Mouse (Mus musculus) myocyte (in vitro differentiated cells): ENCODE measurements around the gene Clec16a. TPM values are rescaled to one million over a fixed set of nuclear protein-coding genes. Genes with fewer than 3 reads are reported as not detected.

ENCODE experiments used
- H3K27me3 ChIP-seq: one replicate; pipeline ENCODE4 v1.6.1; 2011; ENCODE audit not compliant: control insufficient read depth, insufficient read depth, insufficient read length
- H3K36me3 ChIP-seq: one replicate; pipeline ENCODE4 v1.6.1; 2011; ENCODE audit not compliant: control insufficient read depth, insufficient read depth
- H3K4me2 ChIP-seq: one replicate; pipeline ENCODE4 v1.6.1; 2011; ENCODE audit warnings: low read depth, control low read depth
- H3K4me3 ChIP-seq: one replicate; pipeline ENCODE4 v1.5.1; 2011; ENCODE audit warnings: mild to moderate bottlenecking, control low read depth, moderate library complexity
- H3K79me2 ChIP-seq: one replicate; pipeline ENCODE4 v1.6.1; 2011; ENCODE audit not compliant: control insufficient read depth, insufficient read depth
- H3ac ChIP-seq: one replicate; pipeline ENCODE4 v1.6.1; 2011; ENCODE audit not compliant: control insufficient read depth, insufficient read length
- CEBPB ChIP-seq: IDR thresholded peaks from 2 replicates; pipeline ENCODE4 v1.6.1; 2011; ENCODE audit warnings: mild to moderate bottlenecking, moderate library complexity; ENCODE audit not compliant: poor library complexity, insufficient read depth, severe bottlenecking
- E2F4 ChIP-seq: IDR thresholded peaks from one replicate; pipeline ENCODE4 v1.6.1; 2011; ENCODE audit warnings: mild to moderate bottlenecking, control low read depth, moderate library complexity; ENCODE audit not compliant: insufficient read depth
- MAX ChIP-seq: IDR thresholded peaks from one replicate; pipeline ENCODE4 v1.6.1; 2011; ENCODE audit warnings: low read depth, mild to moderate bottlenecking, control low read depth
- MYOD1 ChIP-seq, 3 experiments: IDR thresholded peaks; one replicate each; pipeline ENCODE4 v1.6.1; 2011; ENCODE audit warnings: control low read depth in 2 of 3, low read depth in 2 of 3, mild to moderate bottlenecking in 2 of 3, moderate library complexity in 1 of 3; ENCODE audit not compliant: insufficient read length in 2 of 3, control insufficient read depth in 1 of 3
- MYOG ChIP-seq, 3 experiments: IDR thresholded peaks; one replicate each; pipeline ENCODE4 v1.6.1; 2011; ENCODE audit warnings: control low read depth in 2 of 3, low read depth in 2 of 3, mild to moderate bottlenecking in 2 of 3; ENCODE audit not compliant: insufficient read length in 2 of 3, control insufficient read depth in 1 of 3, insufficient read depth in 1 of 3
- POLR2A ChIP-seq: IDR thresholded peaks from one replicate; pipeline ENCODE4 v1.6.1; 2011; ENCODE audit warnings: low read depth, mild to moderate bottlenecking, control low read depth, moderate library complexity; ENCODE audit not compliant: insufficient read length
- POLR2AphosphoS2 ChIP-seq: IDR thresholded peaks from one replicate; pipeline ENCODE4 v1.6.1; 2011; ENCODE audit warnings: low read depth, control low read depth; ENCODE audit not compliant: insufficient read length
- REST ChIP-seq: IDR thresholded peaks from one replicate; pipeline ENCODE4 v1.6.1; 2011; ENCODE audit warnings: mild to moderate bottlenecking, control low read depth, moderate library complexity; ENCODE audit not compliant: insufficient read depth, insufficient read length
- SRF ChIP-seq: IDR thresholded peaks from one replicate; pipeline ENCODE4 v1.6.1; 2011; ENCODE audit warnings: low read depth; ENCODE audit not compliant: control insufficient read depth, insufficient read length
- TCF12 ChIP-seq: IDR thresholded peaks from one replicate; pipeline ENCODE4 v1.6.1; 2011; ENCODE audit warnings: mild to moderate bottlenecking, control low read depth; ENCODE audit not compliant: poor library complexity, insufficient read depth, severe bottlenecking
- TCF3 ChIP-seq: IDR thresholded peaks from one replicate; pipeline ENCODE4 v1.6.1; 2011; ENCODE audit warnings: low read depth, control low read depth; ENCODE audit not compliant: insufficient read length
- USF1 ChIP-seq: IDR thresholded peaks from one replicate; pipeline ENCODE4 v1.6.1; 2011; ENCODE audit warnings: low read depth, mild to moderate bottlenecking, control low read depth, moderate library complexity
- polyA plus RNA-seq: library from polyadenylated mRNA; unstranded; fragments of >200 nt; fragmentation: generic; extraction: Trizol; gene quantifications from one replicate; pipeline ENCODE4 v1.2.1, GENCODE M21; 2012; ENCODE audit warnings: missing spikeins

The Clec16a gene
- polyA plus RNA-seq, 1 experiment: 15.5 TPM

- H3K36me3 ChIP-seq: peaks cover 10% of the 10 kb centered on the region
- H3K79me2 ChIP-seq: no peaks in the 10 kb centered on the region
- no peak overlapping the region for H3ac ChIP-seq
- TF ChIP-seq CEBPB (no peak), REST (no peak), MYOD1 (IDR thresholded peaks at IDR 0.05; ENCODE audit: control insufficient read depth in 1 of 3, insufficient read length in 2 of 3, low read depth in 2 of 3) (no peak), POLR2AphosphoS2 (no peak), SRF (no peak), TCF12 (no peak), E2F4 (no peak), USF1 (no peak), POLR2A (no peak), MAX (no peak)
- H3K4me2 ChIP-seq: no peak overlapping the region
- no peak overlapping the region for H3K4me3 ChIP-seq
- H3K27me3 ChIP-seq: no peaks in the 10 kb centered on the region
Measured at GRCm38 (mm10) chr16:10610801-10611200, 65.7 kb downstream of the Clec16a start.

- TF ChIP-seq CEBPB (no peak), REST (no peak), E2F4 (no peak), USF1 (no peak), MAX (no peak), MYOG (IDR thresholded peaks at IDR 0.05; ENCODE audit: control insufficient read depth in 1 of 3, insufficient read depth in 1 of 3, insufficient read length in 2 of 3, low read depth in 2 of 3) (no peak), MYOD1 (IDR thresholded peaks at IDR 0.05; ENCODE audit: control insufficient read depth in 1 of 3, insufficient read length in 2 of 3, low read depth in 2 of 3) (no peak), TCF12 (no peak), TCF3 (no peak), SRF (no peak), POLR2AphosphoS2 (no peak), POLR2A (no peak)
- H3ac ChIP-seq: no peak overlapping the region
- no peak overlapping the region for H3K4me2 ChIP-seq
- peaks cover 10% of the 10 kb centered on the region for H3K36me3 ChIP-seq
- no peaks in the 10 kb centered on the region for H3K27me3 ChIP-seq
- H3K4me3 ChIP-seq: no peak overlapping the region
- no peaks in the 10 kb centered on the region for H3K79me2 ChIP-seq
Measured at GRCm38 (mm10) chr16:10611306-10611705, 66.2 kb downstream of the Clec16a start.

- Histone ChIP-seq H3K79me2 (no peaks in the 10 kb centered on the region), H3K27me3 (no peaks in the 10 kb centered on the region), H3K36me3 (peaks cover 10% of the 10 kb centered on the region), H3ac (no peak overlapping the region), H3K4me2 (no peak overlapping the region), H3K4me3 (no peak overlapping the region)
- no peak for TF ChIP-seq POLR2AphosphoS2
- TF ChIP-seq E2F4: no peak
- no peak for TF ChIP-seq MYOD1 (IDR thresholded peaks at IDR 0.05; ENCODE audit: control insufficient read depth in 1 of 3, insufficient read length in 2 of 3, low read depth in 2 of 3)
- TF ChIP-seq REST: no peak
- TF ChIP-seq MAX: no peak
- no peak for TF ChIP-seq TCF12
- TF ChIP-seq USF1: no peak
- TF ChIP-seq TCF3: no peak
- TF ChIP-seq MYOG (IDR thresholded peaks at IDR 0.05; ENCODE audit: control insufficient read depth in 1 of 3, insufficient read depth in 1 of 3, insufficient read length in 2 of 3, low read depth in 2 of 3): no peak
- TF ChIP-seq POLR2A: no peak
- TF ChIP-seq CEBPB: no peak
- TF ChIP-seq SRF: no peak
Measured at GRCm38 (mm10) chr16:10613996-10614395, 68.9 kb downstream of the Clec16a start.

GRCm38 (mm10) chr16:10620961-10621614 is 75.9 kb downstream of the Clec16a start:
- Histone ChIP-seq H3K79me2 (no peaks in the 10 kb centered on the region), H3K4me3 (no peak overlapping the region), H3K4me2 (no peak overlapping the region), H3ac (no peak overlapping the region), H3K36me3 (no peaks in the 10 kb centered on the region), H3K27me3 (no peaks in the 10 kb centered on the region)
- TF ChIP-seq MYOG (IDR thresholded peaks at IDR 0.05; ENCODE audit: control insufficient read depth in 1 of 3, insufficient read depth in 1 of 3, insufficient read length in 2 of 3, low read depth in 2 of 3): no peak
- TF ChIP-seq POLR2A: no peak
- no peak for TF ChIP-seq E2F4
- no peak for TF ChIP-seq MAX
- TF ChIP-seq TCF12: no peak
- TF ChIP-seq TCF3: no peak
- no peak for TF ChIP-seq SRF
- no peak for TF ChIP-seq CEBPB
- TF ChIP-seq REST: no peak
- no peak for TF ChIP-seq MYOD1 (IDR thresholded peaks at IDR 0.05; ENCODE audit: control insufficient read depth in 1 of 3, insufficient read length in 2 of 3, low read depth in 2 of 3)
- TF ChIP-seq POLR2AphosphoS2: no peak
- TF ChIP-seq USF1: no peak

- no peaks in the 10 kb centered on the region for H3K79me2 ChIP-seq
- H3K27me3 ChIP-seq: no peaks in the 10 kb centered on the region
- no peak overlapping the region for H3K4me2 ChIP-seq
- no peak for TF ChIP-seq REST
- TF ChIP-seq MYOG (IDR thresholded peaks at IDR 0.05; ENCODE audit: control insufficient read depth in 1 of 3, insufficient read depth in 1 of 3, insufficient read length in 2 of 3, low read depth in 2 of 3): no peak
- TF ChIP-seq CEBPB: no peak
- no peak for TF ChIP-seq SRF
- TF ChIP-seq POLR2AphosphoS2: no peak
- no peak for TF ChIP-seq TCF3
- TF ChIP-seq MYOD1 (IDR thresholded peaks at IDR 0.05; ENCODE audit: control insufficient read depth in 1 of 3, insufficient read length in 2 of 3, low read depth in 2 of 3): no peak
- TF ChIP-seq MAX: no peak
- TF ChIP-seq E2F4: no peak
- no peak for TF ChIP-seq USF1
- TF ChIP-seq TCF12: no peak
- TF ChIP-seq POLR2A: no peak
- H3K36me3 ChIP-seq: no peaks in the 10 kb centered on the region
- H3K4me3 ChIP-seq: no peak overlapping the region
- H3ac ChIP-seq: no peak overlapping the region
Measured at GRCm38 (mm10) chr16:10621710-10622109, 76.6 kb downstream of the Clec16a start.
